Mouse (Mus musculus): ENCODE results near the gene Ttpal. TPM values are rescaled to one million over a fixed set of nuclear protein-coding genes. Genes with fewer than 3 reads are reported as not detected.

Ttpal gene
- polyA plus RNA-seq, 1 experiment from 2014 or later, result 40.2 TPM

GRCm38 (mm10) chr2:163586384-163587261 lies 15.5 kb upstream of the Ttpal start:
- Histone ChIP-seq H3K9ac (ENCODE audit: low read depth, low read length) (no peak overlapping the region), H3K4me2 (replicated peaks; ENCODE audit: low read depth, low read length) (no peak overlapping the region), H3K27ac (ENCODE audit: low read depth, low read length) (no peak overlapping the region), H3K36me3 (ENCODE audit: control insufficient read depth, insufficient read depth, low read length) (no peaks in the 10 kb centered on the region), H3K4me1 (replicated peaks; ENCODE audit: control insufficient read depth, insufficient read depth, low read length) (no peaks in the 10 kb centered on the region), H3K4me3 (ENCODE audit: low read depth, low read length) (no peak overlapping the region), H3K9me3 (ENCODE audit: control insufficient read depth, low read length) (no peaks in the 10 kb centered on the region), H3K27me3 (ENCODE audit: control insufficient read depth, insufficient read depth, low read length) (no peaks in the 10 kb centered on the region)
- WGBS, result 50% methylated on average over 19 of the region's 19 CpGs
- peak; percentile 76 for DNase-seq (ENCODE audit: low spot score)
- ATAC-seq (ENCODE audit: low FRiP score), result no peak

- no peak overlapping the region for H3K9ac ChIP-seq (ENCODE audit: low read depth, low read length)
These were observed 14.6 kb upstream of the Ttpal start for GRCm38 (mm10) chr2:163587506-163587905.

GRCm38 (mm10) chr2:163590211-163590610 lies 11.9 kb upstream of the Ttpal start:
- 80% methylated on average over 12 of the region's 12 CpGs for WGBS
- no peaks in the 10 kb centered on the region for H3K9me3 ChIP-seq (ENCODE audit: control insufficient read depth, low read length)
- no peaks in the 10 kb centered on the region for H3K36me3 ChIP-seq (ENCODE audit: control insufficient read depth, insufficient read depth, low read length)
- no peak overlapping the region for H3K4me3 ChIP-seq (ENCODE audit: low read depth, low read length)
- no peak overlapping the region for H3K4me2 ChIP-seq (replicated peaks; ENCODE audit: low read depth, low read length)
- H3K4me1 ChIP-seq (replicated peaks; ENCODE audit: control insufficient read depth, insufficient read depth, low read length), result no peaks in the 10 kb centered on the region
- no peaks in the 10 kb centered on the region for H3K27me3 ChIP-seq (ENCODE audit: control insufficient read depth, insufficient read depth, low read length)
- ATAC-seq (ENCODE audit: low FRiP score) (no peak), DNase-seq (ENCODE audit: low spot score) (no peak)
- no peak overlapping the region for H3K9ac ChIP-seq (ENCODE audit: low read depth, low read length)
- H3K27ac ChIP-seq (ENCODE audit: low read depth, low read length), result no peak overlapping the region

More at GRCm38 (mm10) chr2:163587506-163587905, 14.6 kb upstream of the Ttpal start:
- no peaks in the 10 kb centered on the region for H3K4me1 ChIP-seq (replicated peaks; ENCODE audit: control insufficient read depth, insufficient read depth, low read length)
- no peak for ATAC-seq (ENCODE audit: low FRiP score)
- no peak for DNase-seq (ENCODE audit: low spot score)
- H3K27ac ChIP-seq (ENCODE audit: low read depth, low read length), result no peak overlapping the region
- H3K27me3 ChIP-seq (ENCODE audit: control insufficient read depth, insufficient read depth, low read length), result no peaks in the 10 kb centered on the region
- no peaks in the 10 kb centered on the region for H3K36me3 ChIP-seq (ENCODE audit: control insufficient read depth, insufficient read depth, low read length)
- 84% methylated on average over 5 of the region's 5 CpGs for WGBS
- no peaks in the 10 kb centered on the region for H3K9me3 ChIP-seq (ENCODE audit: control insufficient read depth, low read length)
- no peak overlapping the region for H3K4me3 ChIP-seq (ENCODE audit: low read depth, low read length)
- no peak overlapping the region for H3K4me2 ChIP-seq (replicated peaks; ENCODE audit: low read depth, low read length)

GRCm38 (mm10) chr2:163590996-163591395 lies 11.1 kb upstream of the Ttpal start:
- DNase-seq (ENCODE audit: low spot score) (no peak), ATAC-seq (ENCODE audit: low FRiP score) (no peak)
- Histone ChIP-seq H3K9ac (ENCODE audit: low read depth, low read length) (no peak overlapping the region), H3K9me3 (ENCODE audit: control insufficient read depth, low read length) (no peaks in the 10 kb centered on the region), H3K27me3 (ENCODE audit: control insufficient read depth, insufficient read depth, low read length) (no peaks in the 10 kb centered on the region), H3K27ac (ENCODE audit: low read depth, low read length) (no peak overlapping the region), H3K4me2 (replicated peaks; ENCODE audit: low read depth, low read length) (no peak overlapping the region), H3K36me3 (ENCODE audit: control insufficient read depth, insufficient read depth, low read length) (no peaks in the 10 kb centered on the region), H3K4me1 (replicated peaks; ENCODE audit: control insufficient read depth, insufficient read depth, low read length) (no peaks in the 10 kb centered on the region), H3K4me3 (ENCODE audit: low read depth, low read length) (no peak overlapping the region)
- WGBS, result 75% methylated on average over 5 of the region's 5 CpGs

- no peaks in the 10 kb centered on the region for H3K9me3 ChIP-seq (ENCODE audit: control insufficient read depth, low read length)
- no peaks in the 10 kb centered on the region for H3K4me1 ChIP-seq (replicated peaks; ENCODE audit: control insufficient read depth, insufficient read depth, low read length)
- H3K27ac ChIP-seq (ENCODE audit: low read depth, low read length), result no peak overlapping the region
- H3K27me3 ChIP-seq (ENCODE audit: control insufficient read depth, insufficient read depth, low read length), result no peaks in the 10 kb centered on the region
- H3K4me2 ChIP-seq (replicated peaks; ENCODE audit: low read depth, low read length), result no peak overlapping the region
- no peak overlapping the region for H3K4me3 ChIP-seq (ENCODE audit: low read depth, low read length)
- no peak overlapping the region for H3K9ac ChIP-seq (ENCODE audit: low read depth, low read length)
- 73% methylated on average over 1 of the region's 1 CpGs for WGBS
- peak; percentile 30 for DNase-seq (ENCODE audit: low spot score)
- no peak for ATAC-seq (ENCODE audit: low FRiP score)
- H3K36me3 ChIP-seq (ENCODE audit: control insufficient read depth, insufficient read depth, low read length), result no peaks in the 10 kb centered on the region
These were observed 10.0 kb upstream of the Ttpal start for GRCm38 (mm10) chr2:163592084-163592483.

GRCm38 (mm10) chr2:163593636-163594282 lies 8.4 kb upstream of the Ttpal start:
- Histone ChIP-seq H3K9me3 (ENCODE audit: control insufficient read depth, low read length) (no peaks in the 10 kb centered on the region), H3K4me3 (ENCODE audit: low read depth, low read length) (no peak overlapping the region), H3K9ac (ENCODE audit: low read depth, low read length) (no peak overlapping the region), H3K4me2 (replicated peaks; ENCODE audit: low read depth, low read length) (no peak overlapping the region), H3K27me3 (ENCODE audit: control insufficient read depth, insufficient read depth, low read length) (no peaks in the 10 kb centered on the region), H3K27ac (ENCODE audit: low read depth, low read length) (no peak overlapping the region), H3K36me3 (ENCODE audit: control insufficient read depth, insufficient read depth, low read length) (no peaks in the 10 kb centered on the region), H3K4me1 (replicated peaks; ENCODE audit: control insufficient read depth, insufficient read depth, low read length) (no peaks in the 10 kb centered on the region)
- DNase-seq (ENCODE audit: low spot score) (no peak), ATAC-seq (ENCODE audit: low FRiP score) (no peak)
- WGBS, result 91% methylated on average over 10 of the region's 10 CpGs

GRCm38 (mm10) chr2:163595119-163595518 lies 7.0 kb upstream of the Ttpal start:
- no peaks in the 10 kb centered on the region for H3K9me3 ChIP-seq (ENCODE audit: control insufficient read depth, low read length)
- no peak overlapping the region for H3K27ac ChIP-seq (ENCODE audit: low read depth, low read length)
- no peaks in the 10 kb centered on the region for H3K27me3 ChIP-seq (ENCODE audit: control insufficient read depth, insufficient read depth, low read length)
- 14% methylated on average over 2 of the region's 2 CpGs for WGBS
- DNase-seq (ENCODE audit: low spot score) (no peak), ATAC-seq (ENCODE audit: low FRiP score) (no peak)
- H3K9ac ChIP-seq (ENCODE audit: low read depth, low read length), result no peak overlapping the region
- H3K4me1 ChIP-seq (replicated peaks; ENCODE audit: control insufficient read depth, insufficient read depth, low read length), result no peaks in the 10 kb centered on the region
- no peak overlapping the region for H3K4me3 ChIP-seq (ENCODE audit: low read depth, low read length)
- H3K36me3 ChIP-seq (ENCODE audit: control insufficient read depth, insufficient read depth, low read length), result no peaks in the 10 kb centered on the region
- H3K4me2 ChIP-seq (replicated peaks; ENCODE audit: low read depth, low read length), result no peak overlapping the region

GRCm38 (mm10) chr2:163596057-163596872 lies 5.8 kb upstream of the Ttpal start:
- Histone ChIP-seq H3K4me1 (replicated peaks; ENCODE audit: control insufficient read depth, insufficient read depth, low read length) (no peaks in the 10 kb centered on the region), H3K27ac (ENCODE audit: low read depth, low read length) (no peak overlapping the region), H3K36me3 (ENCODE audit: control insufficient read depth, insufficient read depth, low read length) (no peaks in the 10 kb centered on the region), H3K4me3 (ENCODE audit: low read depth, low read length) (no peak overlapping the region), H3K9ac (ENCODE audit: low read depth, low read length) (no peak overlapping the region), H3K9me3 (ENCODE audit: control insufficient read depth, low read length) (no peaks in the 10 kb centered on the region), H3K27me3 (ENCODE audit: control insufficient read depth, insufficient read depth, low read length) (no peaks in the 10 kb centered on the region), H3K4me2 (replicated peaks; ENCODE audit: low read depth, low read length) (no peak overlapping the region)
- DNase-seq (ENCODE audit: low spot score) (no peak), ATAC-seq (ENCODE audit: low FRiP score) (no peak)
- 74% methylated on average over 13 of the region's 13 CpGs for WGBS

All from hindbrain, embryonic 11.5 days (tissue).